In genomic region chr4:116358099-116358498, GRCm38 (mm10) we compare ENCODE assay signal across 9 mouse cellular contexts.
DNase-seq lines count a peak whose midpoint lies in the region; ATAC-seq and TF ChIP-seq lines count a peak whose summit lies in the region.
"Had no signal": no experiment of that assay in that cellular context is flagged by ENCODE, and none has a peak within 500 bp of the region (broad histone marks: within the 10 kb centered on the region; RNA-seq: fewer than 3 reads in every experiment).

No protein-coding gene starts in this region.

- WGBS in kidney, postnatal 0 days: 94% methylated on average over 1 of the region's 1 CpGs
- WGBS in kidney, embryonic 15.5 days: 93% methylated on average over 1 of the region's 1 CpGs

- no peak for TF ChIP-seq EP300 in ES-Bruce4 (IDR thresholded peaks at IDR 0.05; ENCODE audit: insufficient read depth, low read depth, low read length)

- no peaks in the 10 kb centered on the region for H3K4me1 ChIP-seq in kidney, postnatal 0 days (replicated peaks; ENCODE audit: insufficient read depth, low read length)
- no peaks in the 10 kb centered on the region for H3K4me1 ChIP-seq in kidney, embryonic 15.5 days
- no peaks in the 10 kb centered on the region for H3K4me1 ChIP-seq in ES-Bruce4 (ENCODE audit: control insufficient read depth, insufficient read depth, low read length)
- H3K4me1 ChIP-seq: limb, embryonic 13.5 days; midbrain, embryonic 13.5 days had no signal

- H3K27me3 ChIP-seq in kidney, postnatal 0 days (ENCODE audit: insufficient read depth, low read length): no peaks in the 10 kb centered on the region
- no peaks in the 10 kb centered on the region for H3K27me3 ChIP-seq in kidney, embryonic 15.5 days
- no peaks in the 10 kb centered on the region for H3K27me3 ChIP-seq in ES-Bruce4 (ENCODE audit: control insufficient read depth, insufficient read depth, low read length, poor library complexity, severe bottlenecking)
- H3K27me3 ChIP-seq: limb, embryonic 13.5 days; midbrain, embryonic 13.5 days had no signal

- H3K4me3 ChIP-seq in kidney, postnatal 0 days (replicated peaks; ENCODE audit: low read depth, low read length): no peak overlapping the region
- no peak overlapping the region for H3K4me3 ChIP-seq in kidney, embryonic 15.5 days (replicated peaks)
- no peak overlapping the region for H3K4me3 ChIP-seq in ES-Bruce4 (ENCODE audit: low read depth, low read length)
- H3K4me3 ChIP-seq: limb, embryonic 13.5 days; midbrain, embryonic 13.5 days had no signal

- ATAC-seq in kidney, postnatal 0 days (replicated peaks; ENCODE audit: low FRiP score, low read depth): no peak
- no peak for ATAC-seq in kidney, embryonic 15.5 days (replicated peaks; ENCODE audit: low FRiP score)
- ATAC-seq: midbrain, embryonic 13.5 days had no signal

- H3K9me3 ChIP-seq in kidney, postnatal 0 days (replicated peaks; ENCODE audit: low read length): no peaks in the 10 kb centered on the region
- no peaks in the 10 kb centered on the region for H3K9me3 ChIP-seq in kidney, embryonic 15.5 days (replicated peaks)
- H3K9me3 ChIP-seq in ES-Bruce4 (replicated peaks; ENCODE audit: control insufficient read depth, insufficient read depth, low read length, poor library complexity, severe bottlenecking): no peaks in the 10 kb centered on the region
- H3K9me3 ChIP-seq: midbrain, embryonic 13.5 days had no signal

- H3K36me3 ChIP-seq in kidney, postnatal 0 days (ENCODE audit: insufficient read depth, low read length): no peaks in the 10 kb centered on the region
- no peaks in the 10 kb centered on the region for H3K36me3 ChIP-seq in kidney, embryonic 15.5 days
- H3K36me3 ChIP-seq in ES-Bruce4 (ENCODE audit: control insufficient read depth, insufficient read depth, low read length, poor library complexity, severe bottlenecking): no peaks in the 10 kb centered on the region
- H3K36me3 ChIP-seq: limb, embryonic 13.5 days; midbrain, embryonic 13.5 days had no signal

- no peak overlapping the region for H3K4me2 ChIP-seq in kidney, postnatal 0 days (ENCODE audit: low read length)
- no peak overlapping the region for H3K4me2 ChIP-seq in kidney, embryonic 15.5 days
- H3K4me2 ChIP-seq: limb, embryonic 13.5 days; midbrain, embryonic 13.5 days had no signal

- TF ChIP-seq POLR2A in ES-Bruce4 (IDR thresholded peaks at IDR 0.05; ENCODE audit: insufficient read depth, low read length): no peak

- no peak overlapping the region for H3K27ac ChIP-seq in kidney, postnatal 0 days
- no peak overlapping the region for H3K27ac ChIP-seq in kidney, embryonic 15.5 days
- H3K27ac ChIP-seq in ES-Bruce4 (ENCODE audit: insufficient read depth, low read length): no peak overlapping the region
- H3K27ac ChIP-seq: limb, embryonic 13.5 days; midbrain, embryonic 13.5 days had no signal

- no peak overlapping the region for H3K9ac ChIP-seq in kidney, postnatal 0 days (ENCODE audit: low read depth, low read length)
- H3K9ac ChIP-seq in kidney, embryonic 15.5 days: no peak overlapping the region
- H3K9ac ChIP-seq in ES-Bruce4 (ENCODE audit: low read depth, poor library complexity, severe bottlenecking): no peak overlapping the region
- H3K9ac ChIP-seq: limb, embryonic 13.5 days; midbrain, embryonic 13.5 days had no signal

- peak; percentile 29; the same call in 1 of the 2 replicates for TF ChIP-seq CTCF in kidney, postnatal 0 days (IDR thresholded peaks at IDR 0.05; ENCODE audit: low read depth)
- TF ChIP-seq CTCF in ES-Bruce4 (IDR thresholded peaks at IDR 0.05; ENCODE audit: low read depth, low read length): peak; percentile 68

- DNase-seq in kidney, postnatal 0 days (ENCODE audit: low spot score): no peak
- DNase-seq in ZHBTc4 (ENCODE audit: low read depth, low spot score): peak; percentile 32
- DNase-seq in naive thymus-derived CD4-positive, alpha-beta T cell, adult 2 months (ENCODE audit: low read depth): peak; percentile 47
- no peak for DNase-seq in urinary bladder, postnatal 4 days (ENCODE audit: low spot score in 2 of 2)
- DNase-seq in heart, adult 9 months (ENCODE audit: low spot score in 2 of 2): no peak

Comparison
In these comparisons a context has a peak if more than half of its experiments do, and no peak if none do; other contexts are left out.
1. DNase-seq: peak in ZHBTc4 (single experiment) and naive thymus-derived CD4-positive, alpha-beta T cell, adult 2 months (single experiment); none in kidney, postnatal 0 days (single experiment), urinary bladder, postnatal 4 days (0 of 2) and heart, adult 9 months (0 of 2).